ENCODE assay signal across 1 mouse cellular context in genomic region chr16:94519028-94519427, GRCm38 (mm10).
TF ChIP-seq lines count a peak whose summit lies in the region.

No protein-coding gene starts in this region.

TF ChIP-seq in myocyte, 11 proteins besides CTCF, POLR2A, EP300 and RAD21 (continued from another document):
- peak; percentile 1 for TF ChIP-seq TCF3 (IDR thresholded peaks at IDR 0.05; ENCODE audit: insufficient read length, low read depth)
